Mouse (Mus musculus): Measurements from ENCODE around the gene Omg. TPM values are rescaled to one million over a fixed set of nuclear protein-coding genes. Genes with fewer than 3 reads are reported as not detected.

Omg gene
- polyA plus RNA-seq, 1 experiment from 2014 or later = 5.3 TPM

DNA sequence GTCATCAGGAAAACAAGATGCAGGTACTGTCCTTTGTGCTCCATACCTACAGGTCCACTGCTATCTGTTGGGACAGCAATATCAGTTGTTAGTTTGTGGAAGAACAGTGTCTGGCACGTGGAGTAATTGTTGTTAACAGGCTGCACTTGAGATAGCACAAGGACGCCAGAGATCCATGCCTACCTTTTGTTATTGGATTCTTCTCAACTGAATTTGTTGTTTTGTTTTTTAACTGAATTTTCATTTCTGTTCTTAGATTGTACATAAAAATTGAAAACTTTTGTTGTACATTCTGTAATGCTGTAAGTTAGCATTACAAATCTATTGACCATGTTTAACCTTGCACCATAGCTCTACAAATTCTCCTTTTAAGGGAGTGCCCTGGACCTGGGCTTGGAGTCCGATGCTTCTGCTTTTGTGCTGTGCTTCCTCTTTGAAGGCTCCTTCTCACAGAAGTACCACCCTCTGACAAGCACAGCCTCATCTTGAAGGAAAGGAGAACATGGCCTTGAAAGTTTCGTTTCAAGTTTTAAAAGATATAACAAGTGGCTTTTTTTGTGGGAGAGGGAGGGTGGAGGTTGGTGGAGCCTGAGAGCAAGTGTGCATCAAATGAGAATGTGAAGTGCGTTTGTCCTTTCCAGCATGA lies 24.0 kb upstream of the Omg start:
- Histone ChIP-seq H3K4me2 (no peak overlapping the region), H3K36me3 (replicated peaks) (no peaks in the 10 kb centered on the region), H3K9ac (no peak overlapping the region), H3K27me3 (replicated peaks) (no peaks in the 10 kb centered on the region), H3K4me3 (no peak overlapping the region), H3K27ac (no peak overlapping the region), H3K9me3 (no peaks in the 10 kb centered on the region), H3K4me1 (no peaks in the 10 kb centered on the region)
- 89% methylated on average over 5 of the region's 5 CpGs for WGBS
- ATAC-seq (replicated peaks) = no peak

DNA sequence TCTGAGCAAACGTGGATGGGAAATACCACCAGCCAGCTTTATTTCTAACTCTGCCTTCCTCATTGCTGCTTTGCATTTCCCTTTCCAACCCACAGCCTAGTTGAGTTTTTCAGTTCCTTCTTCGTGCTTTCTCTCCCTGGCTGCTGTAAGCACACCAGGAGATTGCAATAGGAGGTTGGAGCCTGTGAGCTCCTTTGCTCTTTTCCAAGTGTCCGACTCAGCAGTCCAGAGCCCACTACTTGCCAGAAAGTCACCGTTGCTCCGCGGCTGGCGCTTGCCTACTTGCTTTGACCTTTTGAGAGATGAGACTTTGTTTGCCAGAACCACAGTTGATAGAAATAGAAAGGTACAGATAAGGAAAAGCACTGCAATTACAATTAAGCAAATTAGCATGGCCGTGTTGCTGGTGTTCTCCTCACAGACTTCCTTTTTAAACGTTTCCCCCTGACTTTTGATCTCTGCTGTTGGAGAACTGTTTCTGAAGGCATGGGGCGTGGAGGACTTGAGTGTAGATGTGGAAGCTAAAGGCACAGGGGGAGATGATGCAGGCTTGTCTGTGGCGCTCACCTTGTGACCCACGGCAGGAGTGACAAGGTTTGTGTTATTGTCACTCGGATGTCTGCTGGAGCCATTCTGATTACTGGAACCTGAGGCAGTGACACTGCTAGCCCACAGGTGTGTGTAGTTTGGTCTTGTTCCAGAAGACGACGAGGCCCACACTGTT lies 23.3 kb upstream of the Omg start:
- Histone ChIP-seq H3K27me3 (replicated peaks) (no peaks in the 10 kb centered on the region), H3K27ac (no peak overlapping the region), H3K9me3 (no peaks in the 10 kb centered on the region), H3K4me3 (no peak overlapping the region), H3K4me1 (no peaks in the 10 kb centered on the region), H3K4me2 (no peak overlapping the region), H3K9ac (no peak overlapping the region), H3K36me3 (replicated peaks) (no peaks in the 10 kb centered on the region)
- 86% methylated on average over 15 of the region's 15 CpGs for WGBS
- no peak for ATAC-seq (replicated peaks)

DNA sequence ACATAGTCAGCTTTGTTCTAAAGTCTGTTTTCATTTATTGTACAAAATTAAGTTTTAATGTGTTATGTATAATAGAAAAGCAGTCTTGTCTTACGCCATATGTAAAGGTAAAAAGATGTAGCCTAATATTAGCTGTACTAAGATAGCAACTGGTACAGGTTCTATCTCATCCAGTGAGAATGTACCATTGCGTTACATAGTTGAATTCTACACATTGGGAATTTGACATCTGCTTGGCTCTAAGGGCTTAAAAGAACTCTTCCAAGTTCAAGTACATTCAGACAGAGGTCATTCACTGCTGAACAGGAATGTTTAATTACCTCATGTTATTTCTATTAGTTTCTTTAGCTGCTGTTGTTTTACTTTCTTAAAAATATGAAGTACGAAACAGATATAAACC lies 22.7 kb upstream of the Omg start:
- WGBS = 93% methylated on average over 3 of the region's 3 CpGs
- Histone ChIP-seq H3K27ac (no peak overlapping the region), H3K4me1 (no peaks in the 10 kb centered on the region), H3K27me3 (replicated peaks) (no peaks in the 10 kb centered on the region), H3K4me2 (no peak overlapping the region), H3K36me3 (replicated peaks) (no peaks in the 10 kb centered on the region), H3K9me3 (no peaks in the 10 kb centered on the region), H3K9ac (no peak overlapping the region), H3K4me3 (no peak overlapping the region)
- ATAC-seq (replicated peaks) = no peak

DNA sequence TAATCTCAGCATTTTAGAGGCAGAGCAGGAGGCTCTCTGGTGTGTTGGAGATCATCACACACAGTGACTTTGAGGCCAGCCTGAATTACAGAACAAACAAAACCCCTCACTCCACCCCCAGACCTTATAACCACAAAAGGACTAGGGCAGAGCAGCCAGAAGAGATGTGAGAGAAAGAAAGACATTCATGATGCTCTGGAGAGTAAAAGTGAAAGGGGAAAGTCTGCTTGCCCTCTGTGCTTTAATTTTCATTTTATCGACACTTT lies 20.4 kb upstream of the Omg start:
- Histone ChIP-seq H3K4me2 (no peak overlapping the region), H3K9ac (no peak overlapping the region), H3K27me3 (replicated peaks) (no peaks in the 10 kb centered on the region), H3K27ac (no peak overlapping the region), H3K36me3 (replicated peaks) (no peaks in the 10 kb centered on the region), H3K9me3 (no peaks in the 10 kb centered on the region), H3K4me1 (no peaks in the 10 kb centered on the region), H3K4me3 (no peak overlapping the region)
- ATAC-seq (replicated peaks) = no peak
- WGBS = 92% methylated on average over 1 of the region's 1 CpGs

DNA sequence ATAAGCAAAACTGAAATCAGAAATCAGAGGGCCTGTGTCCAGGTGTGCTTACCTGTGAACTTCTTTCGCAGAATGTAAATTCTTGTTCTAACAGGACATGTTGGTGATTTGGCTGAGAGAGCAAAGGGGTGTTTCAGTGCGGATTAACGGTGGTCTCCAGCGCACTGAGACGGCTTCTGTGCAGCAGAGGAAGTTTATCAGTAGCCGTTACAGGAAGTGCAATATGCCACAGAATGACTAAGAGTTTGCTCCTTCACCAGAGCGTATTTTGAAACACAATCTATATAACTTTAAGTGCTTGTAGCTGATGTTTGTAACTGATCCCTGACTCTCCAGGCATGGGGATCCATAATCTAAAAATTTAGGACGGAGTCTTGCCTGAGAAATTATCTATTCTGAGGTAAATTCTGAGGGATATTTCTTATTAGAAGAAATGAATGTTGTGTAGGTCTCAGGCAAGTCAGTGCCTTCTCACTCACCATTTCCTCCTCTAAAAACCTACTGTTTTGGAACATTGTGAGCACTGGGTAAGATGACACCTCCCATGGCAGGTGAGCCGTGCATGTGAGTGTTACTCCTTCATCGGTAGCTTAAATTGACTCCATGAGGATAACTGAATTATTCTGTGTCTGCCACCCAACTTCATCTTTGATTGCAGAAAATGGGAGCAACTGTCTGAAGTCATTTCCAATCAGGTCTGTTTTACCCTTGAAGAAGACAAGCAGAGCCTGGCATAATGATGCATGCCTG lies 19.9 kb upstream of the Omg start, which contains the start of gene Evi2b:
Gene Evi2b (minus strand): TSS at position 203 of the 750 bp plus-strand sequence.
- WGBS = 90% methylated on average over 10 of the region's 10 CpGs
- Histone ChIP-seq H3K4me2 (no peak within 1 kb of the TSS), H3K9ac (no peak within 1 kb of the TSS), H3K27me3 (replicated peaks) (no peaks in the 10 kb centered on the region), H3K4me1 (no peaks in the 10 kb centered on the region), H3K4me3 (no peak within 1 kb of the TSS), H3K27ac (no peak within 1 kb of the TSS), H3K9me3 (no peaks in the 10 kb centered on the region), H3K36me3 (replicated peaks) (no peaks in the 10 kb centered on the region)
- no peak for ATAC-seq (replicated peaks)

DNA sequence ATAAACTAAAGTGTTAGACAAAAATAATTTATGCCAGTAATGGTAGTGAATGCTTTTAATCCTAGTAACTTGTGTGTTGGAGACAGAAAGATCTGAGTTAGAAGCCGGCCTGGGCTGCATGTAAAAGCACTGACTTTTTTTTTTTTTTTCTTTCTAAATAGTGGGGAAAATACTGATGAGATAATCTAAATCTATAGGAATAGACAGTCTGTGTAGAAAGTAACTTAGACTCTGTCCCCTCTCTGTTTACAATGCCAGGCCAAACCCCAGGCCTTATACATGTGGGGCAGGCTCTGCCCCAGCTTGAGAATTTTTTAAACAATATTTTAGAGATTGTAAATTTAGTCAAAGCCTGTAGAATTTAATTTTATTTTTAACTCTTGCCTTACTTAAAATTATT lies 19.1 kb upstream of the Omg start:
- Histone ChIP-seq H3K4me2 (no peak overlapping the region), H3K36me3 (replicated peaks) (no peaks in the 10 kb centered on the region), H3K4me1 (no peaks in the 10 kb centered on the region), H3K27me3 (replicated peaks) (no peaks in the 10 kb centered on the region), H3K4me3 (no peak overlapping the region), H3K9ac (no peak overlapping the region), H3K27ac (no peak overlapping the region), H3K9me3 (no peaks in the 10 kb centered on the region)
- WGBS = 83% methylated on average over 1 of the region's 1 CpGs
- no peak for ATAC-seq (replicated peaks)

DNA sequence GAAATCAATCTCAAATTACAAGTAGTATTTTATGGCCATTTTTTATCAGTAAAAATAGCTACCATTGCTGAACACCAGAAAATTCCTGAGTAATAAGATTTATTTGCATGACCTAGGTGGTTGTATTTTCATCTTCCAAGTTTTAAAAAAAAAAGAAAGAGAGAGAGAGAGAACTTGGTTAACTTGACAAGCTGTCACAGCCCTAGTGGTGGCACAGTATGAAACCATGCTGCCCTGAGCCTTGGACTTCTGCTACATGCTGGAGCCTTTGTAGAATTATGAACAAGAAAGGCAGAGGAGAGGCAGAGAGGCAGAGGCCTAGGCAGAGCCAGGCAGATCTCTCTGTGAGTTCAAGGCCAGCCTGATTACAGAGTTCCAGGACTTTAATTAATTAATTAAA lies 18.0 kb upstream of the Omg start:
- H3K4me1 ChIP-seq = no peaks in the 10 kb centered on the region
- H3K4me2 ChIP-seq = no peak overlapping the region
- H3K4me3 ChIP-seq = no peak overlapping the region
- ATAC-seq (replicated peaks) = no peak
- no peak overlapping the region for H3K27ac ChIP-seq
- no peaks in the 10 kb centered on the region for H3K36me3 ChIP-seq (replicated peaks)
- H3K9me3 ChIP-seq = no peaks in the 10 kb centered on the region
- H3K27me3 ChIP-seq (replicated peaks) = no peaks in the 10 kb centered on the region
- H3K9ac ChIP-seq = no peak overlapping the region

DNA sequence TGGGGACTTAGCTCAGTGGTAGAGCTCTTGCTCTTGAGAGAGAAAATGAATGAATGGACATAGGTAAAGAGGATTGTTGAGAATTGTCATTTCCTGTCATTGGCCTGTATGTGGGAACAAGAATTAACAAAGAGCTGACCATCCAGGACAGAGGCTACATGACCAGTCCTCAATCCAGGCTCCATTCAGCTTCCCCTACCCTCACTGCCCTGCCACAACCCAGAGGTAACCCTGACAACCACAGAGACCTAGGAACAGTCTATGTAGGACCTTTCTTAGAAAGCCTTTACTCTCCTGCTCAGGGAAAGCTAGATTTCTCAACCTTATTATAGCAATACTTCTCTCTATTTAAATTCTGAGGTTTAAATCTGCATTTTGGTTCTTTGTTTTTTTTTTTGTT lies 16.9 kb upstream of the Omg start:
- H3K4me3 ChIP-seq = no peak overlapping the region
- no peak overlapping the region for H3K4me2 ChIP-seq
- H3K27ac ChIP-seq = no peak overlapping the region
- ATAC-seq (replicated peaks) = no peak
- H3K27me3 ChIP-seq (replicated peaks) = no peaks in the 10 kb centered on the region
- no peaks in the 10 kb centered on the region for H3K36me3 ChIP-seq (replicated peaks)
- H3K9ac ChIP-seq = no peak overlapping the region
- H3K9me3 ChIP-seq = no peaks in the 10 kb centered on the region
- no peaks in the 10 kb centered on the region for H3K4me1 ChIP-seq

DNA sequence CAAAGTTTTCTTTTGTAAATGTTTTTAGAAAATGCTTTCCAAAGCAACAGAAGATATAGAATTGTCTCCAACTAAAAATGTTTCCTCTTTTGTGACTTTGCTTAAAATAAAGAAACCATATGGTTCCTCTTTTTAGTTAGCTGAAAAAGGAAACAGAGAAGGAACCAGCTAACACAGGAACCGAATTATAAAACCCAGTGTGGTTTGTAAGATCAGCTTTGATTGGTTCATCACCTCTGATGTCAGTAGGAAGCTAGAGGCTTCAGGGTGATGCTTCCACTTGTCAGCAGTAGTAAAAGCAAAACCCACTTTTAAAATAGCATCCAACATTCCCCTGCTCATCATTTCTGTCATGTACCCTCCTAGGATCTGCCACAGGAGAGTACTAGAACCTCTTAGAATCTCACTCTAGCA lies 16.0 kb upstream of the Omg start:
- Histone ChIP-seq H3K36me3 (replicated peaks) (no peaks in the 10 kb centered on the region), H3K27me3 (replicated peaks) (no peaks in the 10 kb centered on the region), H3K27ac (no peak overlapping the region), H3K4me2 (no peak overlapping the region), H3K4me3 (no peak overlapping the region), H3K9ac (no peak overlapping the region), H3K9me3 (no peaks in the 10 kb centered on the region), H3K4me1 (no peaks in the 10 kb centered on the region)
- no peak for ATAC-seq (replicated peaks)
- WGBS = 86% methylated on average over 1 of the region's 1 CpGs

DNA sequence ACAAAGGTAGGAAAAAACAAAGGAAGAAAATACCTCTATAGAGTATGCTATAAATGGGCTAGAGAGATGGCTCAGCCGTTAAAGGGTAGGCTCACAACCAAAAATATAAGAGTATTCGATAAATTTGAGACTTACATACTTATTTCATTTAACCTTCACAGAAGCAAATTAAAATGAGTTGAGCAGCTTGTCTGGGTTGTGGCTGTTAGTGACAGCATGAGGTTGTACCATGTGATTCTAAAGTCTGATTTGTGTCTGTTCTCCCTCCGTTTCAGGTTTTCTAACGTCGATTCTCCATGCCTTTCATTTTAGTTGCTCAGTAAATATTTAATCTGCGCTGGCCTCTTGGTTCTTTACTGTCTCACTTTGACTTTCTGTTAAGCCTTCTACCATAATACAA lies 15.4 kb upstream of the Omg start:
- Histone ChIP-seq H3K4me1 (no peaks in the 10 kb centered on the region), H3K4me3 (no peak overlapping the region), H3K36me3 (replicated peaks) (no peaks in the 10 kb centered on the region), H3K27ac (no peak overlapping the region), H3K27me3 (replicated peaks) (no peaks in the 10 kb centered on the region), H3K9ac (no peak overlapping the region), H3K9me3 (no peaks in the 10 kb centered on the region), H3K4me2 (no peak overlapping the region)
- ATAC-seq (replicated peaks) = no peak
- 84% methylated on average over 6 of the region's 6 CpGs for WGBS

DNA sequence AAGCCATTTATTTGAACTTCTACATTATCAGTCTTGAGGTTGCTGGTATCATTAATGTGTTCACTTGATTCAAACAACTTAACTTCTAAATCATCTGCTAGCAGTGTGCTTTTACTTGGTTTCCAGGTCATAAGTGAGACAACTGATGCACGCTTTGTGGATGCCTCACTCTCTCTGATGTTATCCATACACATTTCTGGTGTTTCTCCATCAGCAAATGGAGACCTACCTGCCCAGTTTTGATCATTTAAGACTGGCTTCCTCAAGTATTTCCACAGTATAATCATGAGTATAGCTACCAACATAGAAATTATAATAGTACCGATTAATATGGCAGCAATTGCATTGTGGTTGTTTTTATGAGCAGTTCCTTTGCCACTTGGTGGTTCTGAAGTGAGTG lies 11.9 kb upstream of the Omg start:
- 99% methylated on average over 2 of the region's 2 CpGs for WGBS
- no peak overlapping the region for H3K4me3 ChIP-seq
- no peak overlapping the region for H3K4me2 ChIP-seq
- H3K9ac ChIP-seq = no peak overlapping the region
- H3K9me3 ChIP-seq = no peaks in the 10 kb centered on the region
- ATAC-seq (replicated peaks) = no peak
- no peaks in the 10 kb centered on the region for H3K36me3 ChIP-seq (replicated peaks)
- no peak overlapping the region for H3K27ac ChIP-seq
- no peaks in the 10 kb centered on the region for H3K27me3 ChIP-seq (replicated peaks)
- H3K4me1 ChIP-seq = no peaks in the 10 kb centered on the region

DNA sequence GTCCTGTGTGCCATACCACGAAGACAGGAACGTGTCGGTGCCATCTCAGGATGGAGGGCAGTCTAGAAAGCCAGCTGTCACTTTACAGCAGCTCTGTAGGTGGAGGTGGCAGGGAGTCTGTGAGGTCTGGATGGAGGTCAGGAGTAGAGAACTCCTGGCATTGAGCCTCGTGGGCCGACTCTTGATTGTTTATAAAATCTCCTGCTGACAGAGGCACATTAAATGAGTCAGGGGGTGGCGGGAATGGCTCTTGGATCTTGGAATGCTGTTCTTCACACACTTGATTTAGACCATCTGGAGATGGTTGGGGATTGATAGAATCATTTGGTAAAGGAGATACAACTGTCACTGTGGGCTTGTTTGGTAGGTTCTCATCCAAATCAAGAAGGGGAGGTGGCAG lies 11.4 kb upstream of the Omg start:
- Histone ChIP-seq H3K27me3 (replicated peaks) (no peaks in the 10 kb centered on the region), H3K9me3 (no peaks in the 10 kb centered on the region), H3K9ac (no peak overlapping the region), H3K36me3 (replicated peaks) (no peaks in the 10 kb centered on the region), H3K4me1 (no peaks in the 10 kb centered on the region), H3K4me2 (no peak overlapping the region), H3K4me3 (no peak overlapping the region), H3K27ac (no peak overlapping the region)
- 80% methylated on average over 6 of the region's 6 CpGs for WGBS
- no peak for ATAC-seq (replicated peaks)

DNA sequence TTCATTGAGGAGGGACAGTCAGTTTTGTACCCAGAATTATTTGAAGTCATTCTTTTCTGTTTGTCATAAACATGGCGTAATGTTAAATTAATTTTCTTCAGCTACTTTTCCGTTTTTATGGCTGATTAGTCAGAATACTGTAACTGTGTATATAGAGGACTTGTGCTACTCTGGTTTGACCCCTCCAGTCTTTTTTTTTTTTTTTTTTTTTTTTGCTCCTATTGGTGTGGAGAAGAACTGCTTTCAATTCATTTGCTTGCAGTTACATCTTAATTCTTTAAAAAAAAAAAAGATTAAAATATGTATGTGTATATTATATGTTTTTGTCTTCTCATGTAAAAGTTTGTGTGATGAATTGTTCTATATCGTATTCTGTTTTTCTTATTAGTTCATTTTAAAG lies 8.1 kb upstream of the Omg start:
- H3K27me3 ChIP-seq (replicated peaks) = no peaks in the 10 kb centered on the region
- H3K36me3 ChIP-seq (replicated peaks) = no peaks in the 10 kb centered on the region
- 94% methylated on average over 3 of the region's 3 CpGs for WGBS
- H3K9me3 ChIP-seq = no peaks in the 10 kb centered on the region
- no peak overlapping the region for H3K4me3 ChIP-seq
- H3K9ac ChIP-seq = no peak overlapping the region
- H3K4me2 ChIP-seq = no peak overlapping the region
- ATAC-seq (replicated peaks) = no peak
- H3K27ac ChIP-seq = no peak overlapping the region
- no peaks in the 10 kb centered on the region for H3K4me1 ChIP-seq

All from midbrain, embryonic 15.5 days (tissue).